Mouse (Mus musculus): ENCODE results near the gene Timp2. TPM values are rescaled to one million over a fixed set of nuclear protein-coding genes. Genes with fewer than 3 reads are reported as not detected.
A peak's percentile ranks its signal among the peaks of the same experiment; 100 is the strongest.

Timp2 gene
- total RNA-seq, 2 experiments from 2014 or later: 232 to 261 TPM

DNA sequence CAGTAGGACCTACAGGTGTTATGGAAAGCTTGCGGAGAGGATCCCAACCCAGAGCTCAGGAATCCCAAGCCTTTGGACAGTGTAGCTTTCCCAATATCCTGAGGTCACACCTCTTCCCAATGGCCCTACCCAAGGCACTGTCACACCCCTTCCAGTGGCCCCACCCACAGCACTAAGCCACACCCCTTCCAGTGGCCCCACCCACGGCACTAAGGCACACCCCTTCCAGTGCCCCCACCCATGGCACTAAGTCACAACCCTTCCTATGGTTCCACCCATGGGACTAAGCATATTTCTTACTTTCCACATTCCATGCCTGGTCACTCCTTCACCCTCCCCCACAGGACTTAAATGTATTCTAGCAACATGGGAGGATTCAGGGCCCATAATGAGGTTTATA is 56.7 kb downstream of the Timp2 start:
- no peak for DNase-seq (ENCODE audit: low spot score in 2 of 2)

DNA sequence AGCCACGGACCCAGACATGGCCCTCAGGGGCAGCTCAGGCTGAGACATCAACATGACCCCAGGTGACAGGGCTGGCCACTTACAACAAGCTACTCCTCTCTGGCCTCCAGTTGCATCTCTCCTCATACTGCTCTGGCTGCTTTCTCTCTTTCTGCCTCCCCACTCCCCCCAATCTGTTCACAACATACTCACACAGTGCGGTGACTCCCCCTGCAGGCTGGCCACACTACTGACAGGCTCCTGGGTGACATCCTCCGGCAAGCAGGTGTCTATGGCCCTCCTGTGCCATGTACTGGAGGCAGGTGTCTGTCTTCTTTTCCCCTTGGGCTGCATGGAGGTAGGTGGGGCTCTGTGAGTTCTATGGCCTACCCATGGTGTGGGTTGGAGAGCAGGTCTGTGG is 57.6 kb downstream of the Timp2 start:
- DNase-seq (ENCODE audit: low spot score in 2 of 2): no peak

DNA sequence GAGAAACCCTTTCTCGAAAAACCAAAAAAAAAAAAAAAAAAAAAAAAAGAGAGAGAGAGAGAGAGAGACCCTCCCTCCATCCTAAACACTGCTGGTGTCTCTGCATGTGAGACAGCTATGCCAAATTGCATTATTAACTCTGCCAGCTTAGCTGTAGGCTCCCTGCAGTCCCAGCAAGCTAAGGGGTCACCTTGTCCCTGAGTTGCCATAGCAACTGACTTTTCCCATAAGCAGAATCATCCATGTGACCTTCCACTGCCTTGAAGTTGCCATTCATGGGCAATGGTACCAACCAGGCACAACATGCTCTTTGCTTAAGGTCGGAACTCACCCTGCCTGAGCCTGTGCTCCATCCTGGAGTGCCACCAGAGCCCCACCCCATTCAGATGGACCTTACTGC is 60.5 kb downstream of the Timp2 start:
- no peak for DNase-seq (ENCODE audit: low spot score in 2 of 2)

DNA sequence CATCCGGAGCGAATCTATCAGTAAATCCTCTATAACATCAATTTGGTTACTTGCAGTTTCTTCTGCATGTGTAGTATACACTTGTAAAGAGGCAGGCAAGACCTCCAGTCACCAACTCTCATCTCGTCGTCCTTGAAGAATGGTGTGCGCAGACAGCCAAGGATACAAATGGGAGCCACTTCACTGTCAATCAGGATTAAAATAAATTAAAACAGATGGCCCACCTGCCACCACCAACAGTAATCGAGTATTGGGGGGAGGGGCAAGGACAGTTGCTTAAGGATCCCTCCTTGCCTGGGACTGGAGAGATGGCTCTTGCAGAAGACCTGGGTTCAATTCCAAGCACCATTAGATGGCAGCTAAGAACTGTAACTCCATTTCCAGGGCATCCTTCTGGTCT is 62.9 kb downstream of the Timp2 start:
- DNase-seq (ENCODE audit: low spot score in 2 of 2): no peak

DNA sequence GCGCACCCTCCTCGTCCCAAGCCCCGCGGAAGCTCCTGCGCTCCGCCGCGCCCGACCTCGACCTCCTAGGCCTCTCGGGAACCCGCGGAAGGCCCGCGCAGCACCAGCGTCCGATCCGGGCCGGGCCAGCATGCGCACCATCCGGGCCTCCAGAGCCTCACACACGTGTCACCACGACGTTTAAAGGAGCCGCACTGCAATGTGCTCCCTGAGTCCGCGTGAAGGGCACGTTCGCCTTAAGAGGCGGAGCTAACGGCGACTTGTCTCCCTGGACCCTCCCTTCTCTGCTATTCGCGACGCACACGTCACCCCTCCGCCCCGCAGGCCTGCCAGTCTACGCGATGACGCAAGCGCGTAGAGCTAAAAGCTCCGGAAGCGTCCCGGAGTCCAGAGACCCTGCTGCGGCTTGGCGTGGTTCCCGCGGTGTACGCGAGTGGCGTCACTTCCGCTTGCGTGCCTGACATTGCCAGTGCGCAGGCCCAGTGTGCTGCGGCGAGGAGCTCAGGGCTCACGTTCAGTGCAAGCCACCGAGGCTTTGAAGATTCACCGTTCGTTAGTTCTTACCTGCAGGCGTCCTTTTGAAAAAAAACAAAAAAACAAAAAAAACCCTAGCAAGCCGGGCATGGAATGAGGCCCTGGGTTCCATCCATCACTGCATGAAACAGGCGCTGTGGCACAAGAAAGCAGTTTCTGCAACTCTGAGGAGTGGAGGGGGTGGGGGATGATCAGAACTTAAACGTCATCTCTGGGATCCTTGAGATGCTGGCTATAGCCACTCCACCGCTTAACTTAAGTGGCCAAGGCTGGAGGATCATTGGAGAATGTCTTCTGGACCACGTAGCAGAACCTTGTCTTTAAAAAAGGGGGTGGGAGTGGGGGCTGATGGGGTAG is 65.3 kb downstream of the Timp2 start, which contains the start of gene Usp36:
Usp36 (minus strand) TSS at position 246 of the 891 bp plus-strand sequence.
- peak; percentile 100 for DNase-seq (ENCODE audit: low spot score in 2 of 2)

DNA sequence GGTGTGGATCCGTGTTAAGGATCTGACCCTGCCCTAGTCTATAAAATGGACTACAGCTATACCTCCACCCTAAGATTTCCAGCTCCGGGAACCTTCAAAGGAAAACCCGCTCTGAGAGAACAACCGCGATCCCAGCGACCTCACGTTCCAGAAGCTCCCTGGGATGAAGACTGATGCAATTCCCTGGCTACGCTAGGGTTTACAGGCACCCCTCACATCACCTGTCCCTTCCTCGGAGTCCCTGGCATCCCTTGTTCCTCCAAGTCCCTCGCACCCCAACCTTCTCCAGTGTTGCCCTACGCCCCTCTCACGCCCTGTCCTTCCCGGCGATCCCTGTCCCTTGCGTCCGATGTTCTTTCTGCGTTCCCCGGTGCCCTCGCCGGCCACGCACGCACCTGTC is 66.0 kb downstream of the Timp2 start:
- no peak for DNase-seq (ENCODE audit: low spot score in 2 of 2)

DNA sequence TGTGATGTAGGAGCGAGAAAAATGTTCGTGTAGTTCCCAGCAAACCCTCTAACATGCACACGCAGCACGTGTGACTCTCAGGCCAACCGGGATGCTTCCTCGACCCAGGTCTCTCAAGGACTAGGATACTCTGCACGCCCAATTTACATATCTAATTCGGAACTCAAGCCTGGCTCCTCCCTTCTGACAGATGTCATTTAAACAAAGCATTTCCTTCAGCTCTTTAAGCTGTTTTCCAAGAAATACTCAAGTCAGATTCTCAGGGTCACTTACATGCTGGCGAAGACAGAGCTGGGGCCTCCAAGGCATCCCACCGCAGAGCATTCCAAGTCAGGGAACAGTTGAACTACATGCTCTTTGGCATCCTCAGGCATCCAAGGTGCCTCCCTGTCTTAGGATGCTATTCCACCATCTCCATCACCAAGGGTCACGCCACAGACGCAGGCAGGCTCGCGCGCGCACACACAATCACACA is 66.5 kb downstream of the Timp2 start:
- DNase-seq (ENCODE audit: low spot score in 2 of 2): no peak

DNA sequence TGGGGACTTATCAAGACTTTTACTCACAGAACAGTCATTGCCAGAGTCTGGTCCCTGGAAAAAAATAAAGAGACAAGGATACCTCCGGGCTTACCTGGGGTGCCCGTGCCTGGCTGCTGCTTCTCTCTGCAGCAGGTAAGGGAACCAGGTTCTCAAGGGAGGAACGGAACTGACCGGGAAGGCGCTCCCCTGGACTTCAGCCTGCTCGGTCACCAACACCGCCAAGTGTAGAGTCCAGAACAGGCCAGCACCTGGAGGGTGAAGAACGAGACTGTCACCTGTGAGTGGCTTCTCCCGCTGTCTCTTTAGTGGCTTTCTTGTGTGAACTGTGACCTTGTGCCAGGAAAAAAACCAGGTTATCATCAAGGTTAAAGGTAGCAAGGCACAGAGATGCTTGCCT is 68.0 kb downstream of the Timp2 start:
- DNase-seq (ENCODE audit: low spot score in 2 of 2): no peak

DNA sequence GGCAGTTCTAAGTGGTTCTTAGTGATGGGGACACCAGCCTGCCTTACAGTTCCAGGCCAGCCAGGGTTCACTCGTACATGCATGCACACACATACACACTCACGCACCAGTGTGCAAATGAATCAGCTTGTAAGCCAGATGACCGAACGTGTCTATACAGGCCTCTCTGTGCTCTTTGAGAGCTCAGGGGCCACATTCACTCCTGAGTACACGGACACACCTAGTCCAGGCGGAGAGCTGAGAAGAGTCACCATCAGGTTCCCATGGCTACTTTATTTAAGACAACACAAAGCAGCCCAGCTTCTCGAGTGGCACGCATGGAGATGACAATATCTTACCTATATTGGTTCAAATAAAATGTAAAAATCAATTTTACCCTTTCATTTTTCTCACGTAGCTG is 69.1 kb downstream of the Timp2 start:
- no peak for DNase-seq (ENCODE audit: low spot score in 2 of 2)

DNA sequence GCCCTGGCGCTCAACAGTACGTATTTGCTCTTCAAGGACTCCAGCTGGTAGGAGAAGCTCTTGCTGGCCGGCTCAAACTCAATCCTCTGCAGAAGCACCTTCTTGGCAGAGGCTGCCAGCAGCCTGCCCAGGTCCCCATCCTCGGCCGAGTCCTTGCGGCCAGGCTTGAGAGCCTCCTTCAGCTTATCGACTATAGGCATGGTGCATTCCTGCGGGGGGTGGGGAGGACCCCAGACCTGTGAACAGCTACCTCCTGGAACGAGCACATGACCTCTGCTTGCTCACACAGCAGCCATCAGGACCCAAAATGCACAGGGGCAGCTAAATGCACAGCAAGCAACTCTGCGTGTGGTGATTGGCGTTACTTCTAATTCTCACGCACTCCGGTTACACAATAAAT is 69.7 kb downstream of the Timp2 start:
- no peak for DNase-seq (ENCODE audit: low spot score in 2 of 2)

DNA sequence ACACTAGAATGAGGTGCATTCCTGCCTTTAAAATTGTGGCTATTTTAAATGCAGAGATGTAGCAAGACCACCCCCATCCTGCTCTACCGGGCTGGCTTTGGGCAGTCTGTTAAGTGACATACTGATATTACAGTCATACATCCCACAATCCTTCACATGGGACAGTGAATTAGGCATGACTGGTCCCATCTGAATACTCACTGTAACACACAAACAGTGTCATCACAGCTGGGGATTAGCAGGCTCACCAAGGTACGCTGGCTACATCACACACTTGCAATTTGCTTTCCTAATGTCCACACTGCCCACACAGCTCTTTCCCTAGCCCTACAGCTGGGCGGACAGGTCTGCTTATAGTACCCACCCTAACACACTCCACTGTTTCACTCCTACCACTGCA is 75.3 kb downstream of the Timp2 start:
- no peak for DNase-seq (ENCODE audit: low spot score in 2 of 2)

DNA sequence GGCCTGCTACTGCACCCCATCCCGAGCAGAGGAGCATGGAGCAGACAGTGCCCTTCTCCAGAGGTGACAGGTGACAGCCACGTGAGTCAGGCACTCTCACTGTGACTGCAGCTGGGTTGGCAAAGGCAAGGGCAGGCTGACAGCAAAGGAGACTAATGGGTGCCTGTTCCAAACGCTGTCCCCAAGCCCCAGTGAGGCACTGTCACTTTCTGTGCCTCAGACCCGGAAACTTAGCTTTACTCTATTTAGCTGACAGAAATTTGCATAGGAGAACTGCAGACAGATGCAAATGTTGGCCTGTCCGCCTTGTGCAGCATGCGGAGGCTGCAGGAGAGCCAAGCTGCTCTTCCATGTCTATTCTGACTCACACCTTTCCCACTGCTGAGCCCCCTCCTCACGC is 79.2 kb downstream of the Timp2 start:
- peak; percentile 9 to 37 for DNase-seq (ENCODE audit: low spot score in 2 of 2)

DNA sequence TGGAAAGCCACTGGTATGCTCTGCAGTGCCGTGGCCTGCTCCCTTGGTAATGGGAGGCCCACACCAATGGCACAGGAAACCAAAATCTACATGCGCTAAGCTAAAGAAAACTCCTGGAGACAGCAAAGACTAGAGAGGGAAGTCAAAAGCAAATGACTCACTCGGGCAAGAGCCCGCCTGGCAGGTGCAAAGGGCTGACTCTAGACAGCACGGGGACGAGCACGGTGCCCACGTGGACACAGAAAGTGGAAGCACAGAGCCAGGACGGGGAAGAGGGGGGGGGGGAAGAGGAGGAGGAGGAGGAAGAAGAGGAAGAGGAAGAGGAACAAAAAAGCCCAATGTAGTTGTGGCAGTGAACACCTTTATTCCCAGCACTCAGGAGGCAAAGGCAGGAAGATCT is 80.4 kb downstream of the Timp2 start:
- no peak for DNase-seq (ENCODE audit: low spot score in 2 of 2)

DNA sequence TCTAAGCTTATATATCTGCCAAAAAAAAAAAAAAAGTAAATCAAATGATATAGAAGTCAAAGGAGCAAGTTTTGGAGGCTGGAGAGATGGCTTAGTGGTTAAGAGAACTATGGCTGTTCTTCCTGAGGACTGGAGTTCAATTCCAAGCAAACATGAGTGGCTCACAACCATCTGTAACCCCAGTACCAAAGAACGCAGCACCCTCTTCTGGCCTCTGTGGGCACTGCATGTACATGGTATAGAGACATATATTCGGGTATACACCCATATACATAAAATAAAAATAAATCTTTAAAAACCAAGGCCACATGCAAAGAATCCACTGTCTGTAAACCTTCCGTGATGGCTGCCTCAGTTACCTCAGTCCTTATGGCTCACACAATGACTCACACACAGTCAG is 85.7 kb downstream of the Timp2 start:
- DNase-seq (ENCODE audit: low spot score in 2 of 2): peak in 1 of 2 experiments; percentile 43

DNA sequence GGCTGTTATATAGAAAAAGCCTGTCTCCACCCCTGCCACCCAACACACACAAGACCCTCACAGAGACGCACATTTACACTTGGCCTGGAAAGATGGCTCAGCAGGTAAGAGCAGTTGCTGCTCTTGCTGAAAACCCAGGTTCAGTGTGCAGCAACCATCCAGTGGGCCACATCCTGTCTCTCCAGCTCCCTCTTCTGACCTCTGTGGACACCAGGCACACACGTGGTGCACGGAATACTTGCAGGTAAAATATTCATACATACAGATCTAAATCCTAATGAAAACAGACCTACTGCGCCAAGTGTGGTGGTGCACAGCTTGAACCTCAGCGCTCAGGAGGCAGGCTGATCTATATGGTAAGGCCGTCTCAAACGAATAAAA is 88.9 kb downstream of the Timp2 start:
- DNase-seq (ENCODE audit: low spot score in 2 of 2): no peak

DNA sequence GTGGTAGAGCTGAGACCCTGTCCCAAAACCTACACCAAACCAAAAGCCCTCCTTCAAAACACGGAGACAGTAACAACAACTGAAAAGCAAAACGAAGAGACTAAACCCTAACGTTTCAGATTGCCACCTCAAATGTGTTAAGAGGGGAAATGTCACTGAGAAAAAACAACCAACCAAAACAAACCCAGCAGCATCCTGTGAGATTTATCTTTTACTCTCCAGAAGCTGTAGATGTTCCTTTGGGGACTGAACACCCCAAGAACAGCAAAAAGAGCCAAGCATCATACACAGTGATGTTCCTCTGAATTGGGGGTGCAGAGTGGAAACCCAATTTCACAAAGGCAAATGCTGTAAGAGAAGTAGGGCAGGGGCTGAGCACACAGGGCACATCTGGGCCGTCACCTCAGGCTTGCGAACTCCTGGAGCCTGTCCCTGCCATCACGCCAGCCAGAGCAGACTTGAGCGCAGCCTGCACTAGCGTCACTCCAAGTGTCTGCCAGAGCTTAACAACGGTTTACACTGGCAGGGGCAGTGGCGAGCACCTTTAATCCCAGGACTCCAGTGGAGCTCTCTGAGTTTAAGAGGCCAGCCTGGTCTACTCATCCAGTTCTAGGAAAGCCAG is 89.4 kb downstream of the Timp2 start:
- DNase-seq (ENCODE audit: low spot score in 2 of 2): no peak

DNA sequence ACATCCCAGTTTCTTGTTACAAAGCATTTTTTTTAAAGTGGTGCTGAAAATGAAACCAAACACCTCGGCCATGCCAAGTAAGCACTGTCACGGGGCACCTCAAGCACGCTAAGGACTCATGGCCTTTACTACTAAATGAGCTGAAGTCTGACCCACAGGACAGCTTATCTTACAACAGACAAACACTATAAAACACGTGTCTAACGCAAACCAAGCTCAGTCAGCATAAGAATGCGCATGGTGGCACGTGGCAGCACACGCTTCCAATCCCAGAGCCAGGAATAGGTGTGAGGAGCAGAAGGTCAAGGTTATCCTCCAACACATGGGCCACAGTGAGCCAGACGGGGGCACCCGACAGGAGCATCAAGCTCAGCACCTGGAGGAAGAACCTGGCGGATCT is 89.9 kb downstream of the Timp2 start:
- no peak for DNase-seq (ENCODE audit: low spot score in 2 of 2)

DNA sequence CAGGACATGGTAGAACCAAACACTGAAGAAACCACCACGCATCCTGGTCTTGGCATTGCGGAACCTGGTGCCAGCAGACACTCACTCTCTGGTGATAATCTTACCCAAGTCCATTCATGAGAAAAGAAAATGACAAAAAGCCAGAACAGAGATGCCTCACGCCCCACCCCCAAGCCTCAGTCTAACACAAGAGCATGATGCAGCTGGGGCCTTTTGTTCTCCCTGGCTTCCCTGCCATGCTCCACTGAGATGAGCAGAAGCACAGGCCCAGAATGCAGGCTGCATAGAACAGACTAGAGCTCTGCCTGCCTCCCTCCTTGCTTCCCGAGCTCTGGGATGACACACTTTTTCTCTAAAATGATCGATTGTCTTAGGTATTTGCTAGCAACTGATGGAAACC is 92.4 kb downstream of the Timp2 start:
- DNase-seq (ENCODE audit: low spot score in 2 of 2): no peak

DNA sequence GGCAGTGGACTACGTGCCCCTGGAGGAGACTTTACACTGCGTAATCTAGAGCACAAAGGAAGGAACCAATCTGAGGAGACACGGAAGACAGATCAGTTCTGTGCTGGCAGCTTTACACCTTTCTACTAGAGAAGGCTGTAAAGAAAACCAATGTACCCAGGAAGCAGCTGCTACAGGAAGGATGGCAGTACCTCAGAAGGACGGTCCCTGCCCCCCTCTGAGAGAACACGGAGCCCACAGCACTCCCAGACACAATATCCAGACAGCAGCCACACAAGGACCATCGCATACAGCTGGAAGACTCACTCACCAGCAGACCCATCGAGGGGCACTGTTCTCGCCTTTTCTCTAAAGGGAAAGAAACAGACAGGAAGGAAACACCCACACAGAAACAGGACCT is 95.5 kb downstream of the Timp2 start:
- DNase-seq (ENCODE audit: low spot score in 2 of 2): no peak

DNA sequence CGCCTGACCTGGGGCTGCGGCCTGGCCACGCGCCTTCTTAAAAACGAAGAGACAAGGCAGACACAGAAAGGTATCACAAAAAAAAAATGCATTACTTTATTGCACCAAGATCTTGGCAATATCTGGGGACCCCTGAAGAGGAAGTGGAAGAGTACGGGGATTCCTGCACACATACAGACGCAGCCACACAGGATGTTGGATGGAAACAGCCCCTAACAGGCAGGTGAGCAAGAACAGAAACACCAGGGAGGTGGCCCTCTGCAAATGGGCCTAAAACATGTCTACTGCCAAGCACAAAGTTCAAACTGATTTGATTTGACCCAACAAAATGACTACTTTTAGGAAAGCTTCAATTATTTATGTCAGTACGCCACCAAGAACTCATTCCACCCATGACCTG is 96.0 kb downstream of the Timp2 start:
- no peak for DNase-seq (ENCODE audit: low spot score in 2 of 2)

DNA sequence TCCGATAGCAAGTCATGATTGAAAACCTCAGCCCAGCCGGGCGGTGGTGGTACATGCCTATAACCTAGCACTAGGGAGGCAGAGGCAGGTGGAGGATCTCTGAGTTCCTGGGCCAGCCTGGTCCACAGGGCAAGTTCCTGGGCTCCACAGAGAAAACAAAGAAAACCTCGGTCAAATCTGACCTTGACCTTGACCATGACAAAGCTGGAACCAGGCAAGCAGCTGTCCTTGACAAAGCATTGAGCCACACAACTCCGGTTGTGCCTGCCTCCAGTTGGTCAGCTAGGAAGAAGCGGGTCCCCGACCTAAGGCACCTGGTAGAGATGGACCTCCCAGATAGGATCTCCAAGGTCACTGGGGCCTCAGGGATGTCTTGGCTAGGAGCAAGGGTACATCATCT is 99.2 kb downstream of the Timp2 start:
- no peak for DNase-seq (ENCODE audit: low spot score in 2 of 2)

DNA sequence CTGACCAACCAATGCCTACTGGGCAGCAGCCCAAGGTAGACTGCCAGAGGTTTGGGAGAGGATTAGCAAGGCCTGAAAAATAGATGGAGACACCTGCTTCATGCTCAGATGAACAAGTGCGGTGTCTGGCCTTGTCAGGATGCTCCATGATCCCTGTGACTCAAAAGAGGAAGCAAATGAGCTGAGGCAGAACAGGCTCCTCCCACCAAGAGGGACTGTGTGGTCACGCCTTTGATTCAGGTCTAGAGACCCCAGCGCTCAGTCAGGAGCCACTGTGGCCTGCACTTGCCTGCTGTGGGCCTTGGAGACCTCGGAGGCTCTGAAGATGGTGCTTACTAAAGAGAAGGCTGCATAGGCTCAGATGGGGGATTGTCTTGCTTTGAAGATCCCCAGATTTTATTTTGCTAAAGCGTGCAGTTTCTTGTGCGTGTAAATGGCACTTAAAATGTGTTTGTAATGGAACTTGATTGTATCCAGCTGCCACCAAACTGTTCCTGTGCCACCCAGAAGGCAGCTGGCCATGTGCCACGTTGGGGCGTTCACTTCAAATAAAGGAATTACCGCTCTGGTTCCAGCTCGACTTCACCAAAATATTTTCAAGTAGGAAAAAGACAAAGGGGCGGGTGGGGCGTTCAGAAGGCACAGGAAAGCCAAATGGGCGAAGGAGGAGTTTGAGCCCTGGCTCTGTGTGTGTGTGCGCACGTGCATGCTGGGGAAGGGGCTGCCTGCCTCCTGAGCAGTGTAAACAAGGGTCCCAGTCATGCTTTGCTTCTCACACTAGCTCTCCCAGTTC is 101.2 kb downstream of the Timp2 start:
- DNase-seq (ENCODE audit: low spot score in 2 of 2): peak; percentile 36 to 59

Measured in left cerebral cortex, adult 18-20 months (tissue).